Mouse (Mus musculus): Measurements from ENCODE around the gene Itgb2. TPM values are rescaled to one million over a fixed set of nuclear protein-coding genes. Genes with fewer than 3 reads are reported as not detected.

Itgb2 gene
- polyA plus RNA-seq, 1 experiment from 2014 or later, result 23.1 TPM

DNA sequence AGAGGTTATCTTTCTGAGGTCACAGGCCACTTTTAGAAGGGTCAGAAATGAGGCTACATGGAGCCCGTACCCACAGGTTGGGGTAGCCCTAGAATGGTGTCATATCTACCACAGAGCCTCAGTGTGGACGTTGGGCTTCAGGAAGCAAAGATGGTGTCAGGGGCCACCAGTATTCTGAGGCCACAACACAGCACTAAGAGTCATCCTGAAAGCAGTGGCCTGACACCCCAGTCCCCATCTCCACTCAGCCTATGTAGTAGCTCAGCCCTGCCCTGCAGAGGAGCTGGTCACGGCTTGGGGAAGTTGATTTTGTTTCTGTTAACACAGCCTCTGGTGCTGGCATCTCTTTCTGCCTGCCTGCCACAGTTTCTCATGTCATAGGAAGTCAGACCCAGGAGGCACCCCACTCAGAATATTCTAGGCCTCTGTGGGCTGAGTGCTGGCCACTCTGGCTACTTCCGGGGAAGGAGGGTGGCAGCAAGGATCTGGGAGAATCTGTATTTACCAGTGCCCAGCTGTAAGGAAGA is 10.6 kb downstream of the Itgb2 start:
- Histone ChIP-seq H3K4me3 (ENCODE audit: low read depth, low read length) (no peak overlapping the region), H3K36me3 (replicated peaks; ENCODE audit: insufficient read depth, low read length) (no peaks in the 10 kb centered on the region), H3K4me2 (ENCODE audit: low read depth, low read length) (0 out of 2 replicates have a peak overlapping the region, but pooled peaks have one; percentile 9), H3K27ac (ENCODE audit: low read depth) (peak overlapping the region; percentile 8), H3K4me1 (ENCODE audit: insufficient read depth) (no peaks in the 10 kb centered on the region; the same call in 1 of the 2 replicates), H3K9me3 (ENCODE audit: low read length) (no peaks in the 10 kb centered on the region), H3K27me3 (ENCODE audit: insufficient read depth, low read length) (no peaks in the 10 kb centered on the region), H3K9ac (replicated peaks) (no peak overlapping the region)
- ATAC-seq (no peak), DNase-seq (no peak)
- WGBS (ENCODE audit: insufficient replicate concordance), result 41% methylated on average over 4 of the region's 4 CpGs
- TF ChIP-seq CTCF (IDR thresholded peaks at IDR 0.05; ENCODE audit: low read depth) (no peak), EP300 (IDR thresholded peaks at IDR 0.05; ENCODE audit: low read depth) (no peak)

DNA sequence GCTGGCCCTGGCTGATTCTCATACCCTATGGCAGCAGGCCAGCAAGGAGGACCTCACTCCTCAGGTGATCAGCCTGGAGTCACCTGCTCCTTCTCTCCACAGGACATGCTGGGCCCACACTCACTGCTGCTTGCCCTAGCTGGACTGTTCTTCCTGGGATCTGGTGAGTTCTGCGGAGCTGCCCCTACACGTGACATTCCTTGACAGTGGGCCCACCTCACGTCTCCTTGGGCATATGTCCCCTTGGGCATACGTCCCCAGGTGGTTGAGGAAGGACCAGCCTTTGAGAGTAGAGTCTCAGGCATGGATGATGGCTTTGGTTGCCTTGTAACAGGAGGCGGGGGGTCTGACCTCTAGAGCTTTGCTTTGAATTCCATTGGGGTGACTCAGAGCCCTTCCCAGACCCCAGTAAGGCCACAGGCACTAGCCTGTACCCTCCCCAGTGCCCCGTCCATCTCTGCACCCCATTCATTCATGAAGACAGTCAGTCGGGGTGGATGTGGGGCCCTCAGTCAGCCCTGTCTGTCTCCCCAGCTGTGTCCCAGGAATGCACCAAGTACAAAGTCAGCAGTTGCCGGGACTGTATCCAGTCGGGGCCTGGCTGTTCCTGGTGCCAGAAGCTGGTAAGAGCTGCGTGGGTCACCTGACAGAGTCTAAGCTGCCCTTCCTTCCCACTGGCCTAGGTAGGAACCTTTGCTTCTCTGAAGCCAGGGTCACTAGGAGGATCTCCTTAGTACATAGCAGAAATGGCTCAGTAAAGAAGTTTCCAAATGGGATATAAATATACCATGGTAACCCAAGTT is 12.0 kb downstream of the Itgb2 start:
- no peaks in the 10 kb centered on the region; the same call in 1 of the 2 replicates for H3K36me3 ChIP-seq (replicated peaks; ENCODE audit: insufficient read depth, low read length)
- TF ChIP-seq CTCF (IDR thresholded peaks at IDR 0.05; ENCODE audit: low read depth) (no peak), EP300 (IDR thresholded peaks at IDR 0.05; ENCODE audit: low read depth) (no peak)
- no peak overlapping the region for H3K4me2 ChIP-seq (ENCODE audit: low read depth, low read length)
- H3K27ac ChIP-seq (ENCODE audit: low read depth), result no peak overlapping the region
- no peak overlapping the region for H3K9ac ChIP-seq (replicated peaks)
- H3K27me3 ChIP-seq (ENCODE audit: insufficient read depth, low read length), result no peaks in the 10 kb centered on the region
- ATAC-seq, result no peak
- no peak overlapping the region for H3K4me3 ChIP-seq (ENCODE audit: low read depth, low read length)
- no peaks in the 10 kb centered on the region for H3K9me3 ChIP-seq (ENCODE audit: low read length)
- no peak for DNase-seq
- 84% methylated on average over 10 of the region's 10 CpGs for WGBS (ENCODE audit: insufficient replicate concordance)
- H3K4me1 ChIP-seq (ENCODE audit: insufficient read depth), result no peaks in the 10 kb centered on the region; the same call in 1 of the 2 replicates

DNA sequence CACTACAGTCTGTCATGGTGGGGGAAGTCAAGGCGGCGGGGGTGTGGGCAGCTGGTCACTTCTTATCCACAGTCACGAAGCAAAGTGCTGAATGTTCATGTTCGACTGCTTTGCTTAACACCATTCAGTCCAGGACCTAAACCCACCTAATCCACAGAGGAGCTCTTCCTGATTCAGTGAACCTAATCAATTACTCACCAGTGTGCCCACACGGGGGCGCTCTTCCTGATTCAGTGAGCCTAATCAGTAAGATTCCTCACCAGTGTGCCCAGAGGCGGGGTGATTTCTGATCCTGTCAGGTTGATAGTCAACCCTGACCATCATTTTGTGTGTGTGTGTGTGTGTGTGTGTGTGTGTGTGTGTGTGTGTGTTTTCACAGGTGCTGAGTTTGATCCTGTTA is 13.2 kb downstream of the Itgb2 start:
- peak; percentile 72 for DNase-seq
- Histone ChIP-seq H3K9me3 (ENCODE audit: low read length) (no peaks in the 10 kb centered on the region), H3K27me3 (ENCODE audit: insufficient read depth, low read length) (no peaks in the 10 kb centered on the region), H3K36me3 (replicated peaks; ENCODE audit: insufficient read depth, low read length) (no peaks in the 10 kb centered on the region; the same call in 1 of the 2 replicates), H3K4me3 (ENCODE audit: low read depth, low read length) (no peak overlapping the region), H3K27ac (ENCODE audit: low read depth) (no peak overlapping the region), H3K4me1 (ENCODE audit: insufficient read depth) (no peaks in the 10 kb centered on the region; the same call in 1 of the 2 replicates), H3K9ac (replicated peaks) (no peak overlapping the region), H3K4me2 (ENCODE audit: low read depth, low read length) (no peak overlapping the region)
- TF ChIP-seq EP300 (IDR thresholded peaks at IDR 0.05; ENCODE audit: low read depth), result no peak
- TF ChIP-seq CTCF (IDR thresholded peaks at IDR 0.05; ENCODE audit: low read depth), result peak; percentile 80
- no peak for ATAC-seq
- 35% methylated on average over 7 of the region's 7 CpGs for WGBS (ENCODE audit: insufficient replicate concordance)

DNA sequence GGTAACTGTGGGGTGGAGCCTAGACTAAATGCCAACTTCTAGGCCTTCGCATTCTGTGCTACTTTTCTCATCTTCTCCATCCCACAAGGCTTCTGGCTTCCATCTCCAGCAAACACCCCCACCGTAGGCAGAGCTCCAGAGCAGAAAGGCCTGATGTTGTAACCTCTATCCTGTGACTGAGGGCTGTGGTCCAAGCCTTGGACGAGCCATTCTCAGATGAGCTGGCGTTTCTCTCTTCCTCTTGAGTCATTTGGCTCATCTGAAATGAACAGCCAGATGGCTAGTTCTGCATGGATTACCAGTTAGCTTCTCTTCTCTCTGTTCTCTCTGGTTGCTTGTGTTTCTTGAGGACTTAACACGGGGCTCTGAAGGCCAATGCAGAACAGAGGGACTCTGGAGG is 14.9 kb downstream of the Itgb2 start:
- no peak for TF ChIP-seq CTCF (IDR thresholded peaks at IDR 0.05; ENCODE audit: low read depth)
- no peak for TF ChIP-seq EP300 (IDR thresholded peaks at IDR 0.05; ENCODE audit: low read depth)
- DNase-seq (no peak), ATAC-seq (no peak)
- WGBS (ENCODE audit: insufficient replicate concordance), result 64% methylated on average over 5 of the region's 5 CpGs
- H3K4me3 ChIP-seq (ENCODE audit: low read depth, low read length), result no peak overlapping the region
- no peak overlapping the region; the same call in 1 of the 2 replicates for H3K27ac ChIP-seq (ENCODE audit: low read depth)
- H3K9ac ChIP-seq (replicated peaks), result no peak overlapping the region
- no peaks in the 10 kb centered on the region for H3K27me3 ChIP-seq (ENCODE audit: insufficient read depth, low read length)
- no peaks in the 10 kb centered on the region for H3K9me3 ChIP-seq (ENCODE audit: low read length)
- H3K36me3 ChIP-seq (replicated peaks; ENCODE audit: insufficient read depth, low read length), result no peaks in the 10 kb centered on the region; the same call in 1 of the 2 replicates
- no peaks in the 10 kb centered on the region; the same call in 1 of the 2 replicates for H3K4me1 ChIP-seq (ENCODE audit: insufficient read depth)
- H3K4me2 ChIP-seq (ENCODE audit: low read depth, low read length), result no peak overlapping the region

DNA sequence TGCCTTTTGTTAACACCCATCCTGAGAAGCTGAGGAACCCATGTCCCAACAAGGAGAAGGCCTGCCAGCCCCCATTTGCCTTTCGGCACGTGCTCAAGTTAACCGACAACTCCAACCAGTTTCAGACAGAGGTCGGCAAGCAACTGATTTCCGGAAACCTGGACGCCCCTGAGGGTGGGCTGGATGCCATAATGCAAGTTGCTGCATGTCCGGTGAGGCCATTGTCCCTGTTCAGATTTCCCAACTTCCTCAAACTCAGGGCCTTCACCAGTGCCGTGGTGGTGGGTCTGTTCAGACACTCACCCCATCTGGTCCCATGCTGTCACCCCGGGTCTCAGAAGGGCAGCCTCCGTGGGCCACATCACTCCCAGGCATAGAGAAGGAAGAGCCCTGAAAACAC is 18.5 kb downstream of the Itgb2 start:
- ATAC-seq (no peak), DNase-seq (no peak)
- 61% methylated on average over 10 of the region's 10 CpGs for WGBS (ENCODE audit: insufficient replicate concordance)
- no peaks in the 10 kb centered on the region; the same call in 1 of the 2 replicates for H3K36me3 ChIP-seq (replicated peaks; ENCODE audit: insufficient read depth, low read length)
- no peak for TF ChIP-seq CTCF (IDR thresholded peaks at IDR 0.05; ENCODE audit: low read depth)
- no peak for TF ChIP-seq EP300 (IDR thresholded peaks at IDR 0.05; ENCODE audit: low read depth)
- no peak overlapping the region for H3K9ac ChIP-seq (replicated peaks)
- H3K27ac ChIP-seq (ENCODE audit: low read depth), result peak overlapping the region; percentile 57
- H3K4me2 ChIP-seq (ENCODE audit: low read depth, low read length), result no peak overlapping the region
- H3K4me1 ChIP-seq (ENCODE audit: insufficient read depth), result no peaks in the 10 kb centered on the region; the same call in 1 of the 2 replicates
- H3K27me3 ChIP-seq (ENCODE audit: insufficient read depth, low read length), result no peaks in the 10 kb centered on the region
- no peak overlapping the region for H3K4me3 ChIP-seq (ENCODE audit: low read depth, low read length)
- no peaks in the 10 kb centered on the region for H3K9me3 ChIP-seq (ENCODE audit: low read length)

DNA sequence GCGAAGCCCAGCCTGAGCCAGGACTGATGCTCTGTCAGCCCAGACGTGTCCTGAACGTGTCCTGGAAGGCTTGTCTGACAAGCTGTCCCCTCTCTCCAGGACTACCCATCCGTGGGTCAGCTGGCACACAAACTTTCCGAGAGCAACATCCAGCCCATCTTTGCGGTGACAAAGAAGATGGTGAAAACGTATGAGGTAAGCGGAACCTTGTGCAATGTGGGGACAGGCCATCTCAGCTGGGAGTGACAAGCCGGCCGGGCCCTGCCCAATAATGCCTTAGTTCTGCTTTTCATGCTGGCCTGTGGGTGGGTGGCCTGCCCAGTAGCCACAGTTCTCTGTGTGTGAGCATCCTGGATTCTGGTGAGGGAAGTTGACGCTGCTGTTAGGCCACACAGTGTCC is 20.8 kb downstream of the Itgb2 start:
- peak; percentile 72 for DNase-seq

More for the DNA sequence above, 20.8 kb downstream of the Itgb2 start:
- H3K27me3 ChIP-seq (ENCODE audit: insufficient read depth, low read length), result no peaks in the 10 kb centered on the region
- ATAC-seq, result peak; percentile 71
- no peak overlapping the region for H3K4me2 ChIP-seq (ENCODE audit: low read depth, low read length)
- TF ChIP-seq CTCF (IDR thresholded peaks at IDR 0.05; ENCODE audit: low read depth) (no peak), EP300 (IDR thresholded peaks at IDR 0.05; ENCODE audit: low read depth) (no peak)
- no peak overlapping the region for H3K9ac ChIP-seq (replicated peaks)
- no peaks in the 10 kb centered on the region for H3K4me1 ChIP-seq (ENCODE audit: insufficient read depth)
- no peaks in the 10 kb centered on the region for H3K9me3 ChIP-seq (ENCODE audit: low read length)
- peak overlapping the region; percentile 69 for H3K27ac ChIP-seq (ENCODE audit: low read depth)
- 56% methylated on average over 11 of the region's 11 CpGs for WGBS (ENCODE audit: insufficient replicate concordance)
- no peak overlapping the region for H3K4me3 ChIP-seq (ENCODE audit: low read depth, low read length)
- no peaks in the 10 kb centered on the region; the same call in 1 of the 2 replicates for H3K36me3 ChIP-seq (replicated peaks; ENCODE audit: insufficient read depth, low read length)
